Mouse (Mus musculus) splenic B cell, adult 2 months (primary cell): ENCODE measurements around the gene Sgca.
A peak's percentile ranks its signal among the peaks of the same experiment; 100 is the strongest.

Experiments used
- DNase-seq: peaks from one replicate; pipeline ENCODE4 v3.0.0-alpha.2; 2011; ENCODE audit warnings: low read depth, low spot score
- H3K27me3 ChIP-seq: 2 replicates; pipeline ENCODE4 v1.6.1; 2012; ENCODE audit warnings: mild to moderate bottlenecking, low read length, moderate library complexity, mixed read lengths; ENCODE audit not compliant: control insufficient read depth, poor library complexity, insufficient read depth, severe bottlenecking
- H3K36me3 ChIP-seq: 2 replicates; pipeline ENCODE4 v1.6.1; 2012; ENCODE audit warnings: mild to moderate bottlenecking, low read length, moderate library complexity, mixed read lengths; ENCODE audit not compliant: control insufficient read depth, poor library complexity, insufficient read depth, severe bottlenecking

The Sgca gene

GRCm38 (mm10) chr11:95007418-95007817 is 31.3 kb upstream of the Sgca start:
- DNase-seq = no peak
- 0 out of 2 replicates have a peak, but pooled peaks cover under 1% of the 10 kb centered on the region for H3K36me3 ChIP-seq
- no peaks in the 10 kb centered on the region; the same call in none of the 2 replicates for H3K27me3 ChIP-seq

GRCm38 (mm10) chr11:95006525-95007219 is 30.5 kb upstream of the Sgca start:
- H3K27me3 ChIP-seq = no peaks in the 10 kb centered on the region; the same call in none of the 2 replicates
- peaks cover 3% of the 10 kb centered on the region for H3K36me3 ChIP-seq
- DNase-seq = peak; percentile 78

GRCm38 (mm10) chr11:95006038-95006437 is 29.9 kb upstream of the Sgca start:
- Histone ChIP-seq H3K27me3 (no peaks in the 10 kb centered on the region; the same call in none of the 2 replicates), H3K36me3 (peaks cover 3% of the 10 kb centered on the region)
- no peak for DNase-seq

- Histone ChIP-seq H3K36me3 (peaks cover 3% of the 10 kb centered on the region), H3K27me3 (no peaks in the 10 kb centered on the region; the same call in none of the 2 replicates)
- no peak for DNase-seq
These were observed 28.7 kb upstream of the Sgca start for GRCm38 (mm10) chr11:95004937-95005198.

- no peak for DNase-seq
- Histone ChIP-seq H3K36me3 (peaks cover 3% of the 10 kb centered on the region), H3K27me3 (no peaks in the 10 kb centered on the region; the same call in 1 of the 2 replicates)
These were observed 28.2 kb upstream of the Sgca start for GRCm38 (mm10) chr11:95004136-95004936.

- Histone ChIP-seq H3K36me3 (peaks cover 3% of the 10 kb centered on the region), H3K27me3 (no peaks in the 10 kb centered on the region)
- no peak for DNase-seq
These were observed 26.6 kb upstream of the Sgca start for GRCm38 (mm10) chr11:95002705-95003104.

- DNase-seq = no peak
- peaks cover 3% of the 10 kb centered on the region for H3K36me3 ChIP-seq
- H3K27me3 ChIP-seq = no peaks in the 10 kb centered on the region
These were observed 25.6 kb upstream of the Sgca start for GRCm38 (mm10) chr11:95001584-95002347.

GRCm38 (mm10) chr11:95001058-95001457 is 24.9 kb upstream of the Sgca start:
- peak; percentile 76 for DNase-seq
- peaks cover 3% of the 10 kb centered on the region for H3K36me3 ChIP-seq

GRCm38 (mm10) chr11:95000548-95000947 is 24.4 kb upstream of the Sgca start:
- peak; percentile 35 for DNase-seq
- Histone ChIP-seq H3K36me3 (peaks cover 3% of the 10 kb centered on the region), H3K27me3 (no peaks in the 10 kb centered on the region)

More at GRCm38 (mm10) chr11:95001058-95001457, 24.9 kb upstream of the Sgca start:
- H3K27me3 ChIP-seq = no peaks in the 10 kb centered on the region

GRCm38 (mm10) chr11:95000128-95000527 is 24.0 kb upstream of the Sgca start:
- no peak for DNase-seq
- Histone ChIP-seq H3K27me3 (no peaks in the 10 kb centered on the region), H3K36me3 (peaks cover 3% of the 10 kb centered on the region)

GRCm38 (mm10) chr11:94998041-94998531 is 22.0 kb upstream of the Sgca start:
- Histone ChIP-seq H3K27me3 (no peaks in the 10 kb centered on the region), H3K36me3 (peaks cover 3% of the 10 kb centered on the region)
- no peak for DNase-seq

- DNase-seq = no peak
- H3K36me3 ChIP-seq = peaks cover 3% of the 10 kb centered on the region
- no peaks in the 10 kb centered on the region for H3K27me3 ChIP-seq
These were observed 21.5 kb upstream of the Sgca start for GRCm38 (mm10) chr11:94997596-94997995.

GRCm38 (mm10) chr11:94996984-94997383 is 20.9 kb upstream of the Sgca start:
- H3K27me3 ChIP-seq = no peaks in the 10 kb centered on the region
- DNase-seq = no peak
- no peaks in the 10 kb centered on the region; the same call in 1 of the 2 replicates for H3K36me3 ChIP-seq

- no peak for DNase-seq
- no peaks in the 10 kb centered on the region; the same call in 1 of the 2 replicates for H3K36me3 ChIP-seq
- no peaks in the 10 kb centered on the region for H3K27me3 ChIP-seq
These were observed 20.0 kb upstream of the Sgca start for GRCm38 (mm10) chr11:94996101-94996500.
